Mouse (Mus musculus) kidney, adult 2 months (tissue): ENCODE data around the gene Limch1.

Experiments
- CTCF ChIP-seq: fragments of 200-500 bp; conservative IDR thresholded peaks from 2 replicates; pipeline ENCODE4 v1.5.1; 2011; ENCODE audit warnings: low read depth, mild to moderate bottlenecking, control low read depth, low read length, moderate library complexity, mixed read lengths; ENCODE audit not compliant: insufficient read depth, insufficient read length
- POLR2A ChIP-seq: fragments of 200-500 bp; IDR thresholded peaks from one replicate; pipeline ENCODE4 v1.6.1; 2011; ENCODE audit warnings: low read depth, low read length, control low read depth

DNA sequence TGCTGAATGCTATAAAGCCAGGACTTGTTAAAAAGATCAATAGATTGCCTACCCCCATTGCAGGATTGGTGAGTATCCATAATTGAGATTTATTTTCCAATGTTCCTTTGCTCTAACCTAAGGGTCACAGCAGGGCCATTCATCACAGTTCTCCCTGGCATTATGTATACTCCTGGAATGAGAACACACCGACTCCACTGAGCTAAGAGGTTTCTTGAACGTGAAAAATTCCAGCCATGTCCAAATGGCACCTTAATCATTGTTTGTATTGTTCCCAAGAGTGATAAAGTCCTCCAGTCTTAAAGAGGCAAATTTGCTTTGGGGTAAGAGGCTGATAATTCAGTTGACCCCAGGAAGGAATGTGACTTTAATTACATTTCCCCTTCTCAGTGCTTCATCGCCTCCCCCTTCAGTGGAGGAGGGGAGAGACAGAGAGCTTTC, 136.3 kb downstream of the Limch1 start:
- TF ChIP-seq CTCF (no peak), POLR2A (no peak)
